Mouse (Mus musculus) B cell, adult 67 days (primary cell): ENCODE results near the gene E2f2. TPM values are rescaled to one million over a fixed set of nuclear protein-coding genes. Genes with fewer than 3 reads are reported as not detected.

Experiments used
- total RNA-seq, 2 experiments: library from RNA; stranded (reverse); gene quantifications; 4 replicates each; pipeline ENCODE4 v1.2.4; 2023

Gene E2f2
- 10 to 100 TPM; 29.3 to 33.5 TPM for total RNA-seq

DNA sequence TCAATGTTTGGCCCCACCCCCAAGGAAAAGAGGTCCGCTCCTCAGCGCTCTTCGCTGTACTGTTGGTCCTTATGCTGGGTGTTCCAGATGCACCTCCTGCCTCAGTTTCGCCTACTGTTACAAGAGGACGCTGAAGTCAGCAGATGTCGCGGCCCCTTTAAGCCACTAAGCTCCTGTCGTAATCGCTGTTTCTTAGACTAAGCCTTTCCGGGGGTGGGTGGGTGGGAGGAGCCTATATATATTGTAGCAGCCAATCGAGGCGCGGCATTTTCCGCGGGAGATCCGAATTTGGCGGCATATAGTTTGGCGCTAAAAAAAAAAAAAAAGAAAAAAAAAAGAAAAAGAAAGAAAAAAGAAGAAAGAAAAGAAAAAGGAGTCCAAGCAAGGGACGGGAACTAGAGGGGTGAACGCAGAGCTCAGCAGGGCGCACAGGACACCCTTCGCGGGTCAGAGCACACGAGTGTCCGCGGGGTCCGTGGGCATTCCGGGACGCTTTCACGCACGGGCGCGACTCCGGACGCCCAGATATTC, at the start of gene E2f2:
TSS of gene E2f2 (plus strand) at position 384 of the 531 bp plus-strand sequence.

DNA sequence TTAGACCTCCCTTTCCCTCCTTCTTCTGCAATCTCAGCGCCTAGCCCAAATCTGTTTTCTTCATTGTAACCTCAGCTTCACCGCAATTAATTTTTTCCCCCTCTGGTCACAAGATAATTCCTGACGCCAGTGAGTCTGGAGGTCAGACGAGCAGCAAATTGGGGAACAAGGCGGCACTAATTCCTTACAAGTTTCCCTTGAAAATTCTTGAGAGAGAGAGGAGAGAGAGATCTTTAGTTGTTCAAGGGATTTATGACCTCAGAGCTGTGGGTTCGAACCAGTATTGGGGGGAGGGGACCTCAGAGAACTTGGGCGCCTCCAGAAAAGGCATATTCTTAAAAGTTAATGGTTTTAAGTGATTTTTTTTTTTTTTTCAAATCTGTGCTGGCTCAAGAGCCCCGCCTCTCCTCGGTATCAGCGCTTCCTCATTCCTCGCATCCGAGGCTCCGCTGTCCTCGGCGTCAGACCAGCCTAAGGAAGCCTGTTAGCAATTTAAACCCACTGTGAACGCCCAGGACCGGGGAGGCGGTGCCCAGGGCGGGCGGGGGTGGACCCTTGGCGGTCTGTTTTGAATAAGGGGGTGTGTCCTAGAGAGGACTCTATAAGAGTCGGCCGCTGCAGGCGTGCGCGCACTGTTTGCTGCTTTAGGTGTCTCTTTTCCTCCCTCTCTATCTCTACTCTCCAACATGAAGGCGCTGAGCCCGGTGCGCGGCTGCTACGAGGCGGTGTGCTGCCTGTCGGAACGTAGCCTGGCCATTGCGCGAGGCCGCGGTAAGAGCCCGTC, 28.8 kb upstream of the E2f2 start, which contains the start of gene Id3:
TSS of gene Id3 (plus strand) at position 305 of the 784 bp plus-strand sequence.

DNA sequence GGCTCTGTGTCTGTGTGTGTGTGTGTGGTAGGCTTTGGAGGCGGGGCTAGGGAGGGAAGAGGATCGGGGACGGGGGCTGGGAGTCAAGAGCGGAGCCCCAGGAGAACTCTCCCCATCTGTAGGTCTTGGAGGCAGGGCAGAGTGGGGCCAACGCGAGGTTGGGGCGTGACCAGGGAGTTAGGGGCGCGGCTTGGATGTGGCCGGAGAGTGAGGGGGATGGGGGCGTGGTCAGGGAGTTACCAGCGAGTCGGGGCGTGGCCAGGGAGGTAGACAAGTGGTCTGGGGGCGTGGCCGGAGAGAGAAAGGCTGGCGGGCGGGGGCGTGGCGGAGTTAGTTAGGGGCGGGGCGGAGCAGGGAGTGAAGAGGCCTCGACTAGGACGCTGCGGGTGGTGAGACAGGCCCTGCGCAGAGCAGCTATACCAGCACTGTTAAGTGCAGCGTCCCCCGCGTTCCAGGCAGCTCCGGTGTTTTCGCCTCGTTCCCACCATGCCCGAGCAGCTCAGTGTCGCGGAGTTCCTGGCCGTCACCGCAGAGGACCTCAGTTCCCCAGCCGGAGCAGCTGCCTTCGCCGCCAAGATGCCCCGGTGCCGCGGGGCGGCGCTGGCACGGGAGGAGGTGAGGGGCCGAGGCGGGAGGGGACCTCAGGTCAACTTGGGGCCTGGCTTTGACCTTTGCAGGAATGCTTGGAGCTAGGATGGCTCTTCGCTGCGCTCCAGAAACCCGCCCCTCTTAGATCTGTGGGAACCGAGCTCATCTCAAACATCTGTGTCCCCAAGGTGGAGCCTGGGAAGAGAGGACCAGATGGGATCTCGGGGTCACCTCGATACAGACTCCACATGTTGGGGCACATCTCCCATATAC, 34.1 kb downstream of the E2f2 start, which contains the start of gene Asap3:
TSS of gene Asap3 (plus strand) at position 333 of the 861 bp plus-strand sequence.

Other genes starting within 250 kb of the E2f2 start
- gene Hmgcl, start 225.9 kb upstream of the E2f2 start, total RNA-seq, result 10 to 100 TPM; 28.2 to 32.9 TPM
- 1 to 10 TPM; 5.5 to 6.5 TPM for gene Gale, start 208.7 kb upstream of the E2f2 start, total RNA-seq
- gene Lypla2, start 199.8 kb upstream of the E2f2 start, total RNA-seq, result 100 to 1,000 TPM; 102 to 110 TPM
- 10 to 100 TPM; 37.9 to 43.9 TPM for gene Pithd1, start 185.1 kb upstream of the E2f2 start, total RNA-seq
- gene Eloa, start 150.6 kb upstream of the E2f2 start, total RNA-seq, result 10 to 100 TPM; 44.2 to 46.9 TPM
- 100 to 1,000 TPM; 847 to 849 TPM for gene Rpl11, start 119.0 kb upstream of the E2f2 start, total RNA-seq
- 10 to 100 TPM; 57.6 to 64.7 TPM for gene Id3, start 28.9 kb upstream of the E2f2 start, total RNA-seq
- under 1 TPM; 0.49 to 0.80 TPM for gene Asap3, start 34.0 kb downstream of the E2f2 start, total RNA-seq
- 1 to 10 TPM; 4.7 to 7.7 TPM for gene Tcea3, start 75.3 kb downstream of the E2f2 start, total RNA-seq
- 10 to 100 TPM in 1 of 2 experiments, 1 to 10 TPM in 1; 9.4 to 11.3 TPM for gene Zfp46, start 112.3 kb downstream of the E2f2 start, total RNA-seq
- gene Hnrnpr, start 138.5 kb downstream of the E2f2 start, total RNA-seq, result 100 to 1,000 TPM; 127 to 141 TPM